Mouse (Mus musculus): ENCODE measurements around the gene Nsun2. TPM values are rescaled to one million over a fixed set of nuclear protein-coding genes. Genes with fewer than 3 reads are reported as not detected.

The Nsun2 gene
- total and polyA plus RNA-seq, 2 experiments from 2014 or later: 21.8 to 34.2 TPM

DNA sequence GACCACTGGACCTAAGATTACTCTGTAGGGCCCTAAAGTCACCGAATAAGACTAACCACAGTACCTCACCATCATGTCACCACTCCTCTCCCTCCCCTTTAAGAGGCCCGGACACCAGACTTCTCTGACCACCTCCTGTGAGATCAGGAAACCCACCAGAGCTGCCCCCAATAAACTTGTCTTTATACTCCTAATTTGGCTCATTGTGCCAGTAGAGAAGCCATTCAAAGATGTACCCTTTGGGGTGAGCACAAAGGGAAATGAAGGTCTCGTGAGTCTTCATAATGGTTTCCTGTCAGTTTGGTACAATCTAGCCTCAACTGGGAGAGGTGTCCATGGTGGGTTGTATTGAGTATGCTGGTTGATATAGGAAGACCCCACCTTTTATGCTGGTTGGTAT, 107.5 kb downstream of the Nsun2 start:
- Histone ChIP-seq H3K36me3 (replicated peaks; ENCODE audit: control insufficient read depth, insufficient read depth, low read length) (peaks cover 29% of the 10 kb centered on the region), H3K27ac (ENCODE audit: low read depth) (no peak overlapping the region), H3K27me3 (ENCODE audit: control insufficient read depth, insufficient read depth, low read length) (no peaks in the 10 kb centered on the region), H3K4me3 (ENCODE audit: low read depth, low read length) (no peak overlapping the region), H3K9me3 (replicated peaks; ENCODE audit: control insufficient read depth, low read length) (no peaks in the 10 kb centered on the region), H3K4me2 (ENCODE audit: low read depth, low read length) (no peak overlapping the region), H3K9ac (replicated peaks; ENCODE audit: low read depth, low read length) (no peak overlapping the region), H3K4me1 (ENCODE audit: control insufficient read depth, insufficient read depth) (no peaks in the 10 kb centered on the region)
- ATAC-seq (ENCODE audit: insufficient read depth, low read depth) (no peak), DNase-seq (ENCODE audit: low spot score) (no peak)
- TF ChIP-seq CTCF (IDR thresholded peaks at IDR 0.05; ENCODE audit: low read depth) (no peak), EP300 (IDR thresholded peaks at IDR 0.05; ENCODE audit: low read depth) (no peak)
- 83% methylated on average over 3 of the region's 3 CpGs for WGBS

DNA sequence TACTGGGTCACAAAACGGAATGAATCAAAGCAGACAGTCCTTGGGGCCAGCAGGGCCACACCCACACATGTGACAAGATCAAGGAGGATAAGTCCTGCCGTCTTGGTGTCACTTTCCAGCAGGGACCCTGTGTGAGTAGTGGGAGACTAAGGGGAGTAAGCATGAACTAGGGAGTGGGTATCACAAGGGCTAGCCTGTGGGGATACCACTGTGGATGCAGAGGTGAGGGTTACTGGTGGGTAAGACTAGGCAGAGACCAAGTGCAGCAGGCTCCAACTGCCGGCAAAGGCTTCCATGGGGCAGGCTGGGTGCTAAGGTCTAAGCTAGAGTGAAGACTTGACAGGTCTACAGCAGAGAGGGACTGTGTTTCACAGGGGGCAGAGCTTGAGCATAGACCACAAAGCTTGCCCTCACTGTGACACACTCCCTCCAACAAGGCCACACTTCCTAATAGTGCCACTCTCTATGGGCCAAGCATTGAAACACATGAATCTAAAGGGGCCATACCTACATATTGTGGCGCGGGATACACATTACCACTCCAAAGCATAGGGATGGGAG, 109.2 kb downstream of the Nsun2 start:
- Histone ChIP-seq H3K27ac (ENCODE audit: low read depth) (no peak overlapping the region), H3K4me1 (ENCODE audit: control insufficient read depth, insufficient read depth) (no peaks in the 10 kb centered on the region), H3K36me3 (replicated peaks; ENCODE audit: control insufficient read depth, insufficient read depth, low read length) (peaks cover 14% of the 10 kb centered on the region), H3K9me3 (replicated peaks; ENCODE audit: control insufficient read depth, low read length) (no peaks in the 10 kb centered on the region), H3K4me2 (ENCODE audit: low read depth, low read length) (no peak overlapping the region), H3K27me3 (ENCODE audit: control insufficient read depth, insufficient read depth, low read length) (no peaks in the 10 kb centered on the region), H3K4me3 (ENCODE audit: low read depth, low read length) (no peak overlapping the region), H3K9ac (replicated peaks; ENCODE audit: low read depth, low read length) (no peak overlapping the region)
- DNase-seq (ENCODE audit: low spot score): no peak
- TF ChIP-seq EP300 (IDR thresholded peaks at IDR 0.05; ENCODE audit: low read depth) (no peak), CTCF (IDR thresholded peaks at IDR 0.05; ENCODE audit: low read depth) (no peak)
- 70% methylated on average over 5 of the region's 5 CpGs for whole genome bisulfite sequencing
- ATAC-seq (ENCODE audit: insufficient read depth, low read depth): no peak

DNA sequence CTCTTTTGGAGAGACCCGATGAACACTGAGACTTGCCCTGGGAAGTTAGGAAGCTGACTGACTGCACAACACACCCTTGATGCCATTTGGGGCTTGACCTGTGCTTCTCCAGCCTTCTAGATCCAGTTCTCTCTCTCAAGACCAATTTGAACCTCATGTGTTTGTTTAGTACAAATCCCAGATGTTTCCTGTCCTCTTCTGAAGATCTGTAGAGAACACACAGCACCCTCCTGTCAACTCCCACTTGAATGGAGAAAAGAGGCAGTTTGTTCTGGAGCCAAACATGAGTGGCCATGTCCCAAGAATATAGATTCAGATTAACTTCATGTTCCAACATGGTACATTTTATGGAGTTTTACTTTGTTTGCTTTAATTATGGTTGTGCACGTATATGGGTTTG, 110.4 kb downstream of the Nsun2 start:
- Histone ChIP-seq H3K4me2 (ENCODE audit: low read depth, low read length) (no peak overlapping the region), H3K4me1 (ENCODE audit: control insufficient read depth, insufficient read depth) (no peaks in the 10 kb centered on the region), H3K27me3 (ENCODE audit: control insufficient read depth, insufficient read depth, low read length) (no peaks in the 10 kb centered on the region), H3K4me3 (ENCODE audit: low read depth, low read length) (no peak overlapping the region), H3K27ac (ENCODE audit: low read depth) (no peak overlapping the region), H3K9me3 (replicated peaks; ENCODE audit: control insufficient read depth, low read length) (no peaks in the 10 kb centered on the region), H3K9ac (replicated peaks; ENCODE audit: low read depth, low read length) (no peak overlapping the region), H3K36me3 (replicated peaks; ENCODE audit: control insufficient read depth, insufficient read depth, low read length) (0 out of 2 replicates have a peak, but pooled peaks cover 9% of the 10 kb centered on the region)
- TF ChIP-seq CTCF (IDR thresholded peaks at IDR 0.05; ENCODE audit: low read depth) (no peak), EP300 (IDR thresholded peaks at IDR 0.05; ENCODE audit: low read depth) (no peak)
- 74% methylated on average over 2 of the region's 2 CpGs for WGBS
- DNase-seq (ENCODE audit: low spot score) (no peak), ATAC-seq (ENCODE audit: insufficient read depth, low read depth) (no peak)

DNA sequence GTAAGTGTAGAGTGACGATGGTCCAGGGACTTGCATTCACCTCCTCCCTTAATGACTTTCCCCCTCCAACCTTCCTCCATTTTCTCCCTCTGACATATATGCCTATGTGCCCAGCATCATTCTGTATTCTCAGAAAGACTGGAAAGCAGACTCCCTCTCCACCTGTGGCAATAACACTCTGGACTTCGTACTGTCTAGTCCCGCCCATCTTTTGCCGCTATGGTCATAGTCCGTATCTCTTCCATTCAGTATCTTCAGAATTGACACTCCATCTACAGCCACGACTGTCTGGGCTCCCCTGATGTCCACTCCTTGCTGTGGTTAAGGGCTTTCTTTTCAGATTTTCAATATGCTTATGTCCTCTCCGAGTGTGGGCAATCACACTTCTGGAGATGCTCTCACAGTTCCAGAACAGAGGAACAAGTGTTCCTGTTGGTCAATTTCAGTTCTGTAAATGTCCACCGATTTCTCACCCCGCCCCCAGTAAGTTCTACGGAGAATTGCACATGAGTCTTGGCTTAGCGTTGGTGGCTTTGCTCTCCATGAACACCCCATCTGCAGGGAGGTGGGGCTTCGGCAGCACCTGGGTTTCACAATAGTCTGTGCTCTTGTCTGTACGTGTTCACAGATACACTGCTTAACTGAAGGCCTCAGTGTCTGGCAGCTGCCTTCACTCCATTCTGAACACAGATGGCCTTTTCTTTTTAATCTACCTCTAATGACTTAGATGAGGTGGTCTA, 111.1 kb downstream of the Nsun2 start:
- no peaks in the 10 kb centered on the region for H3K9me3 ChIP-seq (replicated peaks; ENCODE audit: control insufficient read depth, low read length)
- no peak for TF ChIP-seq EP300 (IDR thresholded peaks at IDR 0.05; ENCODE audit: low read depth)
- TF ChIP-seq CTCF (IDR thresholded peaks at IDR 0.05; ENCODE audit: low read depth): no peak
- no peaks in the 10 kb centered on the region for H3K4me1 ChIP-seq (ENCODE audit: control insufficient read depth, insufficient read depth)
- no peak overlapping the region for H3K9ac ChIP-seq (replicated peaks; ENCODE audit: low read depth, low read length)
- 75% methylated on average over 13 of the region's 13 CpGs for WGBS
- no peak overlapping the region for H3K4me2 ChIP-seq (ENCODE audit: low read depth, low read length)
- ATAC-seq (ENCODE audit: insufficient read depth, low read depth) (no peak), DNase-seq (ENCODE audit: low spot score) (no peak)
- no peak overlapping the region for H3K4me3 ChIP-seq (ENCODE audit: low read depth, low read length)
- H3K27me3 ChIP-seq (ENCODE audit: control insufficient read depth, insufficient read depth, low read length): no peaks in the 10 kb centered on the region
- 0 out of 2 replicates have a peak, but pooled peaks cover 5% of the 10 kb centered on the region for H3K36me3 ChIP-seq (replicated peaks; ENCODE audit: control insufficient read depth, insufficient read depth, low read length)
- H3K27ac ChIP-seq (ENCODE audit: low read depth): no peak overlapping the region

DNA sequence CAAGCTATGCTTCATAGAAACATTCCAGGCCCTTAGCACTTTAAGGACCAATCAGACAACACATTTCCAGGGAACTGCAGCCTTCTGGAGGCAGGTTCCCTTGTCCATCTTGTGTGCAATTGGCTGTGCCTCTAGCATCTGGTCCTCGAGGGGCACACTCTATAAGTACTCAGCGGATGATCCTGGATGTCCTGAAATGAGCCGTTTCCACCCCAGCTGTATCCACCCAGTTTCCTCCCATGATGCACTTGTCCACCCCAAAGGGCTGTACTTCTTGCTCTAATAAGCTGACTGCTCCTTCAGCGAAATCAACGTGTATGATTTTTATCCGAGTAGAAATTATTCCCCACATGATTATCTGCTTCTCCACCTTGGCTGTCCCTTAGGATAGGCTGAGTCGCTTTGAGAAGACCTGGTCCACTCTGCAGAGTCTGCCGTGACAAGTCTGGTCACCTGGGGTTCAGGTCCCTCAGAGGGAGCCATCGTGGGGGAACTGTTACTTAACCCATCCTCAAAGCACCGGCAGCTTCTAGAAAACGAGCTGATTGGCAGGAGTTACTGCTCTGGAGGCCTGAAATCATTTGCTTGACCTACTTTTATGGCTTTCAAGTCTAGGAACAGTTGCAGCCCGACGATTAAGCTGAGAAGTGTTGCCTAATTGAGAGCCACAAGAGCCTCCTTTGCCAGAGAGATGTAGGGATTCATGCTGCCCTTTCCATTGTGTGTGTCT, 112.3 kb downstream of the Nsun2 start:
- Histone ChIP-seq H3K9ac (replicated peaks; ENCODE audit: low read depth, low read length) (no peak overlapping the region), H3K4me1 (ENCODE audit: control insufficient read depth, insufficient read depth) (no peaks in the 10 kb centered on the region), H3K4me2 (ENCODE audit: low read depth, low read length) (no peak overlapping the region), H3K36me3 (replicated peaks; ENCODE audit: control insufficient read depth, insufficient read depth, low read length) (no peaks in the 10 kb centered on the region), H3K27me3 (ENCODE audit: control insufficient read depth, insufficient read depth, low read length) (no peaks in the 10 kb centered on the region), H3K9me3 (replicated peaks; ENCODE audit: control insufficient read depth, low read length) (no peaks in the 10 kb centered on the region), H3K27ac (ENCODE audit: low read depth) (no peak overlapping the region), H3K4me3 (ENCODE audit: low read depth, low read length) (no peak overlapping the region)
- no peak for ATAC-seq (ENCODE audit: insufficient read depth, low read depth)
- DNase-seq (ENCODE audit: low spot score): no peak
- 72% methylated on average over 13 of the region's 13 CpGs for WGBS
- no peak for TF ChIP-seq EP300 (IDR thresholded peaks at IDR 0.05; ENCODE audit: low read depth)
- no peak for TF ChIP-seq CTCF (IDR thresholded peaks at IDR 0.05; ENCODE audit: low read depth)
